Mouse (Mus musculus) C2C12 (cell line): ENCODE results near the gene Aven.

ENCODE experiments used
- CTCF ChIP-seq: IDR thresholded peaks from one replicate; pipeline ENCODE4 v1.5.1; 2011; ENCODE audit not compliant: control insufficient read depth, insufficient read depth, insufficient read length
- MAX ChIP-seq: IDR thresholded peaks from one replicate; pipeline ENCODE4 v1.6.1; 2011; ENCODE audit warnings: mild to moderate bottlenecking, control low read depth
- MYOD1 ChIP-seq: IDR thresholded peaks from one replicate; pipeline ENCODE4 v1.6.1; 2011; ENCODE audit warnings: low read depth; ENCODE audit not compliant: control insufficient read depth, insufficient read length
- MYOG ChIP-seq: IDR thresholded peaks from one replicate; pipeline ENCODE4 v1.6.1; 2011; ENCODE audit not compliant: control insufficient read depth, insufficient read length; ENCODE audit errors: extremely low read depth
- USF1 ChIP-seq: IDR thresholded peaks from one replicate; pipeline ENCODE4 v1.6.1; 2011; ENCODE audit warnings: low read depth, mild to moderate bottlenecking, control low read depth, moderate library complexity

GRCm38 (mm10) chr2:112606536-112606935, 113.8 kb downstream of the Aven start:
- no peak for TF ChIP-seq CTCF
- no peak for TF ChIP-seq MAX
- TF ChIP-seq USF1 = no peak
- TF ChIP-seq MYOD1 = no peak
- TF ChIP-seq MYOG = no peak
